Mouse (Mus musculus) ES-E14 (cell line): Measurements from ENCODE around the gene Mia3. TPM values are rescaled to one million over a fixed set of nuclear protein-coding genes. Genes with fewer than 3 reads are reported as not detected.
A peak's percentile ranks its signal among the peaks of the same experiment; 100 is the strongest.

ENCODE experiments used
- DNase-seq: peaks from one replicate; pipeline ENCODE4 v3.0.0-alpha.2; 2013; ENCODE audit warnings: low read depth, low spot score
- H3K27ac ChIP-seq: 2 replicates; pipeline ENCODE4 v1.5.1; 2012; ENCODE audit warnings: low read depth, mild to moderate bottlenecking, low read length, moderate library complexity, mixed read lengths; ENCODE audit not compliant: poor library complexity, insufficient read depth, severe bottlenecking
- H3K36me3 ChIP-seq: 2 replicates; pipeline ENCODE4 v1.6.1; 2012; ENCODE audit warnings: mild to moderate bottlenecking, low read length, moderate library complexity, mixed read lengths; ENCODE audit not compliant: control insufficient read depth, poor library complexity, insufficient read depth, severe bottlenecking
- H3K4me1 ChIP-seq, 2 experiments: fragments of 150-350 bp in 1 of 2; sonication (generic) in 1 of 2; 2 replicates each; pipeline ENCODE4 v1.6.1; 2012; ENCODE audit warnings: low read length in 2 of 2, mild to moderate bottlenecking in 1 of 2, mixed read lengths in 1 of 2; ENCODE audit not compliant: control insufficient read depth in 2 of 2, insufficient read depth in 2 of 2, poor library complexity in 1 of 2
- H3K4me3 ChIP-seq, 2 experiments: fragments of 150-350 bp in 1 of 2; sonication (generic) in 1 of 2; 2 replicates each; pipeline ENCODE4 v1.5.1; 2012; ENCODE audit warnings: low read length in 2 of 2, low read depth in 1 of 2, mild to moderate bottlenecking in 1 of 2, mixed read lengths in 1 of 2; ENCODE audit not compliant: insufficient read depth in 1 of 2, poor library complexity in 1 of 2, severe bottlenecking in 1 of 2
- H3K9ac ChIP-seq: 2 replicates; pipeline ENCODE4 v1.6.1; 2012; ENCODE audit warnings: low read depth, mild to moderate bottlenecking, low read length, mixed read lengths; ENCODE audit not compliant: poor library complexity, insufficient read depth, severe bottlenecking
- H3K9me3 ChIP-seq: fragments of 150-350 bp; sonication (generic); 2 replicates; pipeline ENCODE4 v1.6.1; 2012; ENCODE audit warnings: low read depth, mild to moderate bottlenecking, low read length; ENCODE audit not compliant: control insufficient read depth, insufficient read depth
- CHD2 ChIP-seq: IDR thresholded peaks from 2 replicates; pipeline ENCODE4 v1.6.1; 2014; ENCODE audit warnings: mild to moderate bottlenecking, low read depth, low read length, inconsistent platforms
- HCFC1 ChIP-seq: IDR thresholded peaks from 2 replicates; pipeline ENCODE4 v1.6.1; 2012; ENCODE audit warnings: low read length, inconsistent platforms, borderline replicate concordance; ENCODE audit not compliant: insufficient read depth
- MAFK ChIP-seq: IDR thresholded peaks from 2 replicates; pipeline ENCODE4 v1.6.1; 2014; ENCODE audit warnings: mild to moderate bottlenecking, low read depth, low read length, inconsistent platforms; ENCODE audit not compliant: insufficient read depth
- ZC3H11A ChIP-seq: IDR thresholded peaks from 2 replicates; pipeline ENCODE4 v1.6.1; 2012; ENCODE audit warnings: low read depth, mild to moderate bottlenecking, inconsistent platforms, low read length, borderline replicate concordance
- ZNF384 ChIP-seq: IDR thresholded peaks from 2 replicates; pipeline ENCODE4 v1.6.1; 2012; ENCODE audit warnings: low read depth, low read length, inconsistent platforms
- in situ Hi-C, 2 experiments: fragments of 600-800 bp; cut with MboI; formaldehyde crosslinking; loops; one replicate each; pipeline ENCODE4 v1.15.1; 2025; ENCODE audit warnings: low sequenced_read_pairs in 2 of 2, inconsistent platforms in 1 of 2; ENCODE audit not compliant: unreplicated experiment in 2 of 2
- total RNA-seq: library from RNA; depleted of rRNA; stranded (reverse); fragments of 300-350 nt; gene quantifications from 2 replicates; pipeline ENCODE4 v1.2.3, GENCODE M21; 2012

Mia3 gene
- total RNA-seq, 1 experiment = 182 TPM

- Histone ChIP-seq H3K9ac (no peak overlapping the region), H3K36me3 (no peaks in the 10 kb centered on the region), H3K9me3 (no peaks in the 10 kb centered on the region), H3K4me1 (no peaks in the 10 kb centered on the region), H3K4me3 (no peak overlapping the region), H3K27ac (no peak overlapping the region)
- DNase-seq = peak; percentile 100
- TF ChIP-seq CHD2 (no peak), MAFK (no peak), ZNF384 (no peak), HCFC1 (no peak), ZC3H11A (no peak)
- in situ Hi-C loops = no loop called here
Observed at GRCm38 (mm10) chr1:183299161-183299560, 70.2 kb downstream of the Mia3 start.

GRCm38 (mm10) chr1:183297886-183298489 is 71.4 kb downstream of the Mia3 start:
- H3K4me1 ChIP-seq = no peaks in the 10 kb centered on the region
- peak overlapping the region; percentile 72 for H3K9ac ChIP-seq
- peak overlapping the region; percentile 82 to 84 for H3K4me3 ChIP-seq
- no peak overlapping the region for H3K27ac ChIP-seq
- in situ Hi-C loops = no loop called here
- H3K36me3 ChIP-seq = no peaks in the 10 kb centered on the region
- peak; percentile 13 for DNase-seq
- TF ChIP-seq MAFK = no peak
- TF ChIP-seq CHD2 = no peak
- TF ChIP-seq HCFC1 = no peak
- no peak for TF ChIP-seq ZNF384
- no peak for TF ChIP-seq ZC3H11A
- no peaks in the 10 kb centered on the region for H3K9me3 ChIP-seq

- TF ChIP-seq ZNF384 = no peak
- TF ChIP-seq HCFC1 = no peak; the same call in 1 of the 2 replicates
- TF ChIP-seq ZC3H11A = no peak
- TF ChIP-seq MAFK = no peak
- no peak for TF ChIP-seq CHD2
- in situ Hi-C loops = no loop called here
- H3K4me3 ChIP-seq = peak overlapping the region; percentile 82 to 84
- no peaks in the 10 kb centered on the region for H3K9me3 ChIP-seq
- peak; percentile 33 for DNase-seq
- no peak overlapping the region for H3K27ac ChIP-seq
- H3K9ac ChIP-seq = peak overlapping the region; percentile 72
- H3K4me1 ChIP-seq = no peaks in the 10 kb centered on the region
- no peaks in the 10 kb centered on the region for H3K36me3 ChIP-seq
Observed at GRCm38 (mm10) chr1:183297473-183297885, 71.9 kb downstream of the Mia3 start.

- H3K9ac ChIP-seq = peak within 1 kb of the TSS; percentile 83
- peak within 1 kb of the TSS; percentile 73 for H3K27ac ChIP-seq
- no peak for TF ChIP-seq ZNF384
- 0 out of 2 replicates have a peak, but pooled peaks have one; percentile 22 for TF ChIP-seq HCFC1
- no peaks in the 10 kb centered on the region for H3K9me3 ChIP-seq
- peak within 1 kb of the TSS; percentile 82 to 84 for H3K4me3 ChIP-seq
- DNase-seq = peak; percentile 76
- no peaks in the 10 kb centered on the region for H3K36me3 ChIP-seq
- no peaks in the 10 kb centered on the region for H3K4me1 ChIP-seq
- in situ Hi-C loops = no loop called here
Observed at GRCm38 (mm10) chr1:183296877-183297383, 72.4 kb downstream of the Mia3 start, which contains the start of gene Brox. Gene Brox, minus strand, starts transcription at chr1:183297269.
